Mouse (Mus musculus): ENCODE results near the gene Chml. TPM values are rescaled to one million over a fixed set of nuclear protein-coding genes. Genes with fewer than 3 reads are reported as not detected.

Gene Chml
- polyA plus RNA-seq, 1 experiment from 2014 or later, result 3.8 TPM

DNA sequence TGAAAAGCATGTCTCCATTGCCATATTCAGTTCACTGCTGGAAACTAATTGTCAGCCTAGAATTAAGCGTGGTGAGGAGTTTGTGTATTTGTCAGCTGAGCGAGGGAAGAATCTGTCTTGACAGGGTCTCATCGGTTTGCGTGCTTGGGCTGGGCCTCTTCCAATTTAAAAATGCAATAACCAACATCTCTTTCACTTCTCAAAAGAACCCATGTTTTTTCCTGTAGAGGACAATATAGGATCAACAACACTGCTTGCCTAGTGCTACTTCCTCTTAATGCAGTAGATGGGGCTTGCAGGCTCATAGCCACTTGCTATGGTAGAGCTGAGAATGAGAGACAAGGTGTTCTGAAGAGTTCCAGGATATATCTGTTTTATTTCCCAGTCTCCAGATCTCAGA is 32.8 kb downstream of the Chml start:
- POLR2A ChIA-PET, result no interaction called here
- ATAC-seq, result no peak
- DNase-seq (ENCODE audit: low read depth, low spot score), result no peak
- H3K27me3 ChIP-seq, result no peaks in the 10 kb centered on the region
- in situ Hi-C loops (cut with MboI; ENCODE audit: low pct_unique_long_range_greater_than_20kb), result loop anchor here (25.0 kb wide), 1 partner anchor 1073 kb away; no protein-coding TSS in a partner anchor
- CTCF ChIA-PET, result no interaction called here
- no peak for TF ChIP-seq CTCF (IDR thresholded peaks at IDR 0.05)

DNA sequence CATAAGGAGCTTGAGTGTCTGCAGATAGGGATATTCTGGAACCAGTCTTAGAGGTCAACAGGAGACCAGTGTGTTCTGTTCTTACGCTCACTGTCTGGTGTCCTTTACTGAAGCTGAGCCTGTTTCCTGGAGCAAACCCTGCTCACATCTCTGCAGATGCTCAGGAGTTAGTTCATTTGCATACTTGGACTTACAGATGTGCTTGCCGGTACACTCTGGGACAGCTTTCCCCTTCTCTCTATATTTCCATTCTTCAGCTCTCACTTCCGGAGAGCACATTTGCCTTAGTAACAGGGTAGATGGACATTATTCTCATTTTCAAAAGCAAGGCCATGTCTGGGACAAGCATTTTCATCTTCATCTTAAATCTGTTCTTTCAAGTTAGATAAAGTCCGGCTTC is 44.1 kb downstream of the Chml start:
- TF ChIP-seq CTCF (IDR thresholded peaks at IDR 0.05), result no peak
- peaks cover 6% of the 10 kb centered on the region for H3K27me3 ChIP-seq
- no peak for ATAC-seq
- in situ Hi-C loops (cut with MboI; ENCODE audit: low pct_unique_long_range_greater_than_20kb), result no loop called here
- DNase-seq (ENCODE audit: low read depth, low spot score), result no peak
- ChIA-PET POLR2A (no interaction called here), CTCF (no interaction called here)

DNA sequence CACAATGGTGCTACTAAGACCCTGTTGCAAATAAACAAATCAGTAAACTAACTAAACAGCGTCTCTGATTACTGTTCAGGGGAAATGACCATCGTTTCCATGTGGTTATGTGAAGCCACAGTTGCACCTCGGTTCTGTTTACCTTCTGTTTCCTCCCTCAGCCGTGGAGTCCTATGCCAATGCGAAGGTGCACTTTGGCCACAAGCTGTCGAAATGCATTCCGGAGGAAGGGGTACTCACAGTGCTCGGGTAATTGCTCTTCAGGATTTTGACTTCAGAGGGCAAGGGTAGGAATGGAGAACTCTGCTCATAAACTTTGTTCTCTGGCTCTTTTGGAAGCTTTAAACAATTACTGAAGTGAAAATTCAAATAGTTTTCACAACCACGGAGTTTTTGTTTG is 45.7 kb downstream of the Chml start:
- H3K27me3 ChIP-seq, result peaks cover 6% of the 10 kb centered on the region
- DNase-seq (ENCODE audit: low read depth, low spot score) (no peak), ATAC-seq (no peak)
- in situ Hi-C loops (cut with MboI; ENCODE audit: low pct_unique_long_range_greater_than_20kb), result no loop called here
- ChIA-PET CTCF (no interaction called here), POLR2A (no interaction called here)
- TF ChIP-seq CTCF (IDR thresholded peaks at IDR 0.05), result no peak

DNA sequence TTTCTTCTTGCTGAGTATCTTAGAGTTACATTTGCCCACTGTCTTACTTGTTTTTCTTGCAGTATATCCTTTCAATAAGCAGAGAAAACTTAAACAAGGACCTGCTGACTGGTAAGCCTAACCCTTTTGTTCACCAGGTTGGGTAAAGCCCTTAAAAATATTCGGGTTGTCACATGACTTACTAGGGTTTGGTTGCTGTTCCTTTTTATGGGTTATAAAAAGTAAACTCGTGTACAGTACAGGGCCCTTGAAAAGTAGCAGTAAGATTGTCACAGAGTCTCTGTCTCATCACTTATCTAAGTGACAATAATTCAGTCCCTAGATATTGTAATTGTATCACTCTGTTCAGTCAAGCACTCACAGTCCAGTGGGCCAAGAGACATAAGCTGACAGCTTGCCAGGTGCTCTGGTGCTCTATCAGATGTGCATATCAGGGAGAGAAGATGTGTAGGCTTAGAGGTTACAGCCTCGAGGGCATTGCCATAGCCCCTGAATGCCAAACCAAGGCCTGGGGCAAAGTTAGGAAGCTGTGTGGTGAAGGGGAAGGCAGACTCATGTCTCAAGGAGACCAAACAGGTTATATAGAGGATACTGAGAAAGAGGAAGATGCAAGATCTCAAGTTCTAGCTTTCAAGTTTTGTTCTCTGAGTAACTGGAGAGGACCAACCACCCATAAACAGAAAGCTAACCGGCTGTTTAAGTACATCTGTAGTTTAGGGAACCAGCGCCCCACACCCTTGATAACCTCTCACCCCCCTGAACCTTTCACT is 49.0 kb downstream of the Chml start:
- POLR2A ChIA-PET, result no interaction called here

DNA sequence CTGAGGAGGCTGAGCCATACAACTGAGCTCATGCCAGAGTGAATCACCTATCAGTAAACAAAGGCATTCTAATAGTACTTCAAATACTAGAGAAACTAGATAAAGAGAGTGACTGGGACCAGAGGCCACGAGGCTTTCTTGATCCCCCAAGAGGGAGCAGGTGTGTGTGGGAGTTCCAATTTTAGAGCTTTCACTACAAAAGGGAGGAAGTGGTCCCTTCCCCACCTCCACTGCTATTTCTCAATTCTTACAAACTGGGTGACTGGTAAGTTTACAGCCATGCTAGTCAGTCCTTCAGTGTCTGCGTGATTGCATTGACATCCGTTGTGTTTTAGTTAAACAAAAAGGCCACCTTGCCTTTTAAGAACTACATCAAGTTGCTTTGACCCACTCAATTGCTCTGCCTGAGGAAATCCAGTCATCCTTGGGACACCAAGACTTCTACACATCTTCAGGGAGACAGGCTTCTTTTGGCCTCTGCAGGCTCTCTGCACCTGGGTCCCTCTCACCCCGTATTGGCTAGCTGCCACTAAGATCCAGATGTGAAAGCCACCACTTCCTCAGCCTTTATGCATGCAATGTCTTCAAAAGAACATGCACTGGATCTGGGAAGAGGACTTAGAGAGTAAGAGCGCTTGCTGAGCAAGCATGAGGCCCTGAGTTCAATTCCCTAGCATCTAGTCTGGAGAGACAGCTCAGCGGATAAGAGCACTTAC is 52.1 kb downstream of the Chml start:
- in situ Hi-C loops (cut with MboI; ENCODE audit: low pct_unique_long_range_greater_than_20kb), result no loop called here
- CTCF ChIA-PET, result no interaction called here

More for the DNA sequence above, 49.0 kb downstream of the Chml start:
- no peak for DNase-seq (ENCODE audit: low read depth, low spot score)
- ATAC-seq, result no peak
- no peak for TF ChIP-seq CTCF (IDR thresholded peaks at IDR 0.05)
- H3K27me3 ChIP-seq, result peaks cover 11% of the 10 kb centered on the region
- in situ Hi-C loops (cut with MboI; ENCODE audit: low pct_unique_long_range_greater_than_20kb), result no loop called here
- CTCF ChIA-PET, result no interaction called here

DNA sequence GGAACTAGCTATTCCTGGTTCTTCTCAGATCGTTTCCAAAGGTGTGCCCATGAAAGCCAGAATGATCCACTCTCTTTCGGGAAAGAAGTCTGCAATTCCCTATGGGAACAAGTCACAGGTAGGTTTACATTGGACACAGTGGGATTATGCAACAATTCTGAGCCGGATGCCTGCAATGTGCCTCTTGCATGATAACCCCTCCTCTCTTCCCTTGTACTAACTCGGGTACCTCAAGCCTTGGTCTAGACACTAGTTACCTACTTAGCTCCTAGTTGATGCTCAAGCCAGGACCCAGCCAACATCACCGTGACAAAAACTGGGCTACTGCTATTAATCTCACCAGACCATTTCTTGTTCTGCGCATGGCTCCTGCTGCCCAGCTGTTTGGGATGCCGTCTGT is 53.6 kb downstream of the Chml start:
- DNase-seq (ENCODE audit: low read depth, low spot score) (no peak), ATAC-seq (no peak)
- H3K27me3 ChIP-seq, result peaks cover 16% of the 10 kb centered on the region
- TF ChIP-seq CTCF (IDR thresholded peaks at IDR 0.05), result no peak
- POLR2A ChIA-PET, result no interaction called here
- CTCF ChIA-PET, result no interaction called here
- in situ Hi-C loops (cut with MboI; ENCODE audit: low pct_unique_long_range_greater_than_20kb), result no loop called here

More for the DNA sequence above, 52.1 kb downstream of the Chml start:
- no peak for ATAC-seq
- POLR2A ChIA-PET, result no interaction called here
- TF ChIP-seq CTCF (IDR thresholded peaks at IDR 0.05), result no peak
- no peak for DNase-seq (ENCODE audit: low read depth, low spot score)
- peaks cover 11% of the 10 kb centered on the region for H3K27me3 ChIP-seq

DNA sequence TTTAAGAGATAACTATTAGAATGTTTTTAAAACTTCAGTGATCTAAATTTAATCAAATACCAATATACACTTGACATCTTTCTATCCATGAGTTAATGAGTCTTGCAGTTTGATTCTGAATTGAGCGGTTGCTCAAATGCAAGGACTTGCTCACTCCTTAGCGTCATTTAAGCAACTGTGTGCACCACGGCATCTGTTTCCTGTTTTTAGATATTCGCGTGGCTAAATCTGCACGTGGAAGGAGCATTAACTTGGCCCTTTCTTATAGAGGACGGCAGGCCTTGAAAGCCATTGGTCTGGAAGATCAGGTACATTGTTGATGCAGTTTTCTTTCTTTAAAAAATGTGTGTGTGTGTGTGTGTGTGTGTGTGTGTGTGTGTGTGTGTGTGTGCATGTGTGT is 55.0 kb downstream of the Chml start:
- DNase-seq (ENCODE audit: low read depth, low spot score), result no peak
- ChIA-PET POLR2A (no interaction called here), CTCF (no interaction called here)
- H3K27me3 ChIP-seq, result peaks cover 16% of the 10 kb centered on the region
- ATAC-seq, result no peak
- in situ Hi-C loops (cut with MboI; ENCODE audit: low pct_unique_long_range_greater_than_20kb), result no loop called here
- no peak for TF ChIP-seq CTCF (IDR thresholded peaks at IDR 0.05)

DNA sequence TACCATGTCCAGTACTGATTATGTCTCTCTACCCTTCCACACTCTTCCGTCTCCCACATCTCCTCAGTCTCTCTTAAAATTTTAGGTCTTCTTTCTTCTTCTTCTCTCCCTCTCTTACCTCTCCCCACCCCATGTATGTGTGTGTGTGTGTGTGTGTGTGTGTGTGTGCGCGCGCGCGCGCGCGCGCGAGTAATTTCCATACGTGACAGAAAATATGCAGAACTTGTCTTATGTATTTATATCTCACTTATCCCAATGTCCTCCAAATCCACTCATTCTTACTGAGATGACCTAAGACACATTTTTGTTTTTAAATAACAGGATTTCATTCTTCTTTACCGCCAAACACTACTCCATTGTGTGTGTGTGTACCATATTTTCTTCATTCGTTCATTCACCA is 60.2 kb downstream of the Chml start:
- ChIA-PET CTCF (no interaction called here), POLR2A (no interaction called here)
- in situ Hi-C loops (cut with MboI; ENCODE audit: low pct_unique_long_range_greater_than_20kb), result no loop called here
- peaks cover 32% of the 10 kb centered on the region for H3K27me3 ChIP-seq
- TF ChIP-seq CTCF (IDR thresholded peaks at IDR 0.05), result no peak
- no peak for ATAC-seq
- no peak for DNase-seq (ENCODE audit: low read depth, low spot score)

Other genes starting within 250 kb of the Chml start
- 0.27 TPM for gene Rgs7, start 200.4 kb downstream of the Chml start, polyA plus RNA-seq (2021)
- gene Kmo, start 72.5 kb downstream of the Chml start, polyA plus RNA-seq (2021), result 0.10 TPM
- 146 TPM for gene Fh1, start 67.3 kb downstream of the Chml start, polyA plus RNA-seq (2021)
- gene Opn3, start 125 bp downstream of the Chml start, polyA plus RNA-seq (2021), result 0.58 TPM
- gene Wdr64, start 5.7 kb upstream of the Chml start, polyA plus RNA-seq (2021), result not detected
- 18.3 TPM for gene Exo1, start 187.7 kb upstream of the Chml start, polyA plus RNA-seq (2021)
- not detected for gene Gm38100, start 227.4 kb upstream of the Chml start, polyA plus RNA-seq (2021)

Data from Patski (cell line).